Mouse (Mus musculus) heart, embryonic 14.5 days (tissue): Measurements from ENCODE around the gene Ipo4. TPM values are rescaled to one million over a fixed set of nuclear protein-coding genes. Genes with fewer than 3 reads are reported as not detected.
A peak's percentile ranks its signal among the peaks of the same experiment; 100 is the strongest.

Experiments
- ATAC-seq: fragments of 200-750 bp; cut with Nextera tagmentation; 2 replicates; pipeline ENCODE4 v1.8.0; 2017; ENCODE audit warnings: low read depth, moderate TSS enrichment; ENCODE audit not compliant: insufficient number of reproducible peaks, insufficient read depth, low FRiP score
- H3K27ac ChIP-seq, 2 experiments: fragments of 200-500 bp in 1 of 2; fragments of 300-500 bp in 1 of 2; sonication (generic) in 1 of 2; replicated peaks in 1 of 2; 2 replicates each; pipeline ENCODE4 v1.5.1; 2012 to 2014; ENCODE audit warnings: low read depth in 2 of 2, low read length in 2 of 2, control low read depth in 1 of 2, mild to moderate bottlenecking in 1 of 2, mixed read lengths in 1 of 2; ENCODE audit not compliant: control insufficient read depth in 1 of 2, insufficient read depth in 1 of 2
- H3K27me3 ChIP-seq: fragments of 300-500 bp; sonication (generic); 2 replicates; pipeline ENCODE4 v1.6.1; 2014; ENCODE audit warnings: mild to moderate bottlenecking, low read length, control low read depth; ENCODE audit not compliant: control insufficient read depth, insufficient read depth
- H3K36me3 ChIP-seq: fragments of 300-500 bp; sonication (generic); 2 replicates; pipeline ENCODE4 v1.6.1; 2014; ENCODE audit warnings: mild to moderate bottlenecking, control low read depth, low read length, mixed read lengths; ENCODE audit not compliant: control insufficient read depth, insufficient read depth
- H3K4me1 ChIP-seq, 2 experiments: fragments of 200-500 bp in 1 of 2; fragments of 300-500 bp in 1 of 2; sonication (generic) in 1 of 2; 2 replicates each; pipeline ENCODE4 v1.6.1; 2012 to 2014; ENCODE audit warnings: low read length in 2 of 2, control low read depth in 1 of 2, mixed read lengths in 1 of 2; ENCODE audit not compliant: control insufficient read depth in 2 of 2, insufficient read depth in 2 of 2
- H3K4me2 ChIP-seq: fragments of 300-500 bp; sonication (generic); 2 replicates; pipeline ENCODE4 v1.6.1; 2014; ENCODE audit warnings: mild to moderate bottlenecking, low read length
- H3K4me3 ChIP-seq, 2 experiments: fragments of 200-500 bp in 1 of 2; fragments of 300-500 bp in 1 of 2; sonication (generic) in 1 of 2; 2 replicates each; pipeline ENCODE4 v1.5.1; 2012 to 2014; ENCODE audit warnings: low read length in 2 of 2, mild to moderate bottlenecking in 2 of 2, control low read depth in 1 of 2, low read depth in 1 of 2, moderate library complexity in 1 of 2; ENCODE audit not compliant: control insufficient read depth in 1 of 2, insufficient read depth in 1 of 2
- H3K9ac ChIP-seq: fragments of 300-500 bp; sonication (generic); 2 replicates; pipeline ENCODE4 v1.6.1; 2014; ENCODE audit warnings: mild to moderate bottlenecking, low read length
- H3K9me3 ChIP-seq: fragments of 300-500 bp; sonication (generic); 2 replicates; pipeline ENCODE4 v1.6.1; 2016; ENCODE audit warnings: low read length, control low read depth; ENCODE audit not compliant: control insufficient read depth
- WGBS: fragments of 180-500 bp; shearing (Covaris S2); extraction: QIAGEN DNeasy Blood & Tissue Kit; methylation state at CpG from one replicate; pipeline ENCODE4 v1.1.7; 2014; 5-methylcytosine and 5-hydroxymethylcytosine counted together
- polyA plus RNA-seq: library from polyadenylated mRNA; unstranded; fragments of >200 nt; fragmentation: Nextera tagmentation; extraction: Ambion mirVana; gene quantifications from 2 replicates; pipeline ENCODE4 v1.2.1, GENCODE M21; 2014

Ipo4 gene
- polyA plus RNA-seq, 1 experiment from 2014 or later: 68.4 TPM

- H3K27ac ChIP-seq: peak overlapping the region; percentile 0 to 77; a peak in 2 of 4 replicates
- no peak for ATAC-seq
Measured at GRCm38 (mm10) chr14:55585566-55585960, 50.2 kb downstream of the Ipo4 start.

GRCm38 (mm10) chr14:55584702-55585565, 50.8 kb downstream of the Ipo4 start, which contains the start of gene Emc9:
Gene Emc9, minus strand, starts transcription at chr14:55585302.
- Histone ChIP-seq H3K27ac (peak within 1 kb of the TSS; percentile 56 to 77), H3K9me3 (no peaks in the 10 kb centered on the region), H3K27me3 (no peaks in the 10 kb centered on the region), H3K4me2 (peak within 1 kb of the TSS; percentile 88), H3K36me3 (peaks cover 47% of the 10 kb centered on the region), H3K4me1 (peaks cover 5 to 14% of the 10 kb centered on the region in 2 experiments), H3K4me3 (peak within 1 kb of the TSS; percentile 63), H3K9ac (peak within 1 kb of the TSS; percentile 79)
- peak; percentile 78 for ATAC-seq
- 3% methylated on average over 43 of the region's 43 CpGs for WGBS

More at GRCm38 (mm10) chr14:55585566-55585960, 50.2 kb downstream of the Ipo4 start:
- 49% methylated on average over 6 of the region's 6 CpGs for WGBS
- Histone ChIP-seq H3K4me3 (peak overlapping the region in 1 of 2 experiments; percentile 63; a peak in 2 of 4 replicates), H3K4me1 (peaks cover 5 to 19% of the 10 kb centered on the region in 2 experiments), H3K9ac (peak overlapping the region; percentile 79), H3K9me3 (no peaks in the 10 kb centered on the region), H3K4me2 (peak overlapping the region; percentile 88), H3K36me3 (peaks cover 41% of the 10 kb centered on the region), H3K27me3 (no peaks in the 10 kb centered on the region)

- Histone ChIP-seq H3K4me3 (peak overlapping the region; percentile 63), H3K9me3 (no peaks in the 10 kb centered on the region), H3K9ac (peak overlapping the region; percentile 79), H3K4me1 (peaks cover 3 to 17% of the 10 kb centered on the region in 2 experiments; a peak in 3 of 4 replicates), H3K36me3 (peaks cover 49% of the 10 kb centered on the region), H3K27me3 (no peaks in the 10 kb centered on the region), H3K4me2 (peak overlapping the region; percentile 88), H3K27ac (peak overlapping the region in 1 of 2 experiments; percentile 77; a peak in 2 of 4 replicates)
- ATAC-seq: no peak
- WGBS: 37% methylated on average over 5 of the region's 5 CpGs
Measured at GRCm38 (mm10) chr14:55584303-55584701, 51.5 kb downstream of the Ipo4 start.

- no peak overlapping the region for H3K4me3 ChIP-seq
- ATAC-seq: no peak
- 74% methylated on average over 9 of the region's 9 CpGs for WGBS
Measured at GRCm38 (mm10) chr14:55581981-55582681, 53.6 kb downstream of the Ipo4 start.

GRCm38 (mm10) chr14:55580731-55581130, 55.0 kb downstream of the Ipo4 start:
- H3K9me3 ChIP-seq: no peaks in the 10 kb centered on the region
- no peaks in the 10 kb centered on the region for H3K27me3 ChIP-seq
- no peak for ATAC-seq
- H3K9ac ChIP-seq: no peak overlapping the region
- peaks cover 26% of the 10 kb centered on the region for H3K36me3 ChIP-seq
- WGBS: 93% methylated on average over 16 of the region's 16 CpGs
- H3K4me1 ChIP-seq: peaks cover 12 to 36% of the 10 kb centered on the region in 2 experiments; a peak in 3 of 4 replicates
- H3K27ac ChIP-seq: no peak overlapping the region
- H3K4me2 ChIP-seq: no peak overlapping the region
- no peak overlapping the region for H3K4me3 ChIP-seq

More at GRCm38 (mm10) chr14:55581981-55582681, 53.6 kb downstream of the Ipo4 start:
- Histone ChIP-seq H3K4me1 (peaks cover 3 to 28% of the 10 kb centered on the region in 2 experiments; a peak in 3 of 4 replicates), H3K27ac (no peak overlapping the region), H3K9me3 (no peaks in the 10 kb centered on the region), H3K36me3 (peaks cover 28% of the 10 kb centered on the region), H3K4me2 (no peak overlapping the region), H3K9ac (no peak overlapping the region), H3K27me3 (no peaks in the 10 kb centered on the region)

- H3K4me2 ChIP-seq: no peak overlapping the region
- 85% methylated on average over 23 of the region's 23 CpGs for WGBS
Measured at GRCm38 (mm10) chr14:55579511-55580496, 56.0 kb downstream of the Ipo4 start.

More at GRCm38 (mm10) chr14:55579511-55580496, 56.0 kb downstream of the Ipo4 start:
- Histone ChIP-seq H3K27me3 (no peaks in the 10 kb centered on the region), H3K27ac (no peak overlapping the region), H3K4me3 (no peak overlapping the region), H3K36me3 (peaks cover 26% of the 10 kb centered on the region), H3K9ac (no peak overlapping the region), H3K4me1 (peaks cover 12 to 36% of the 10 kb centered on the region in 2 experiments; a peak in 3 of 4 replicates), H3K9me3 (no peaks in the 10 kb centered on the region)
- no peak for ATAC-seq
